Mouse (Mus musculus): Measurements from ENCODE around the gene Tex9.

DNA sequence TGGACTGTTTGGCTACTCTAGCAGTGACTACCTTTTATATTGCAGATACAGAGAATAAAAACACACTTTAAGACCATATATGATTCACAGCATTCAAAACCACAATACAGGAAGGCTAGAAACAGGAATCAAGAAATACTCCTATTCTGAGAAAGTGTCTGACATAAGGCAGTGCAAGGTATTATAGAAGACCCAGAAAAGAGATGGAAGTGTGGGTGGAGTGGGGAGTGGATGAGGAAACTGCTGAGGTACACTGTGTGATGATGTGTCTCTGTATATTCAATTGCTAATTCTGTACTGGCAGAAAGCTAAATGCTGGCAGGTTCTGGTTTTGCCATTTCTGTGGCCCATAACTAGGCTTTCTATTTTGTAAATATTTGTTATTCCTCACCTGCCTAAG lies 28.8 kb upstream of the Tex9 start:
- TF ChIP-seq POLR2A (IDR thresholded peaks at IDR 0.05; ENCODE audit: low read depth, low read length): no peak
- no peak for TF ChIP-seq CTCF (IDR thresholded peaks at IDR 0.05; ENCODE audit: extremely low read depth, insufficient read length, insufficient replicate concordance, low read depth, low read length)
